Mouse (Mus musculus) embryo, embryonic 9.5 days (tissue): Measurements from ENCODE around the gene Pcnx4.
A peak's percentile ranks its signal among the peaks of the same experiment; 100 is the strongest.

Experiments used
- DNase-seq: peaks from one replicate; pipeline ENCODE4 v3.0.0-alpha.2; 2017; ENCODE audit errors: extremely low spot score

Gene Pcnx4

DNA sequence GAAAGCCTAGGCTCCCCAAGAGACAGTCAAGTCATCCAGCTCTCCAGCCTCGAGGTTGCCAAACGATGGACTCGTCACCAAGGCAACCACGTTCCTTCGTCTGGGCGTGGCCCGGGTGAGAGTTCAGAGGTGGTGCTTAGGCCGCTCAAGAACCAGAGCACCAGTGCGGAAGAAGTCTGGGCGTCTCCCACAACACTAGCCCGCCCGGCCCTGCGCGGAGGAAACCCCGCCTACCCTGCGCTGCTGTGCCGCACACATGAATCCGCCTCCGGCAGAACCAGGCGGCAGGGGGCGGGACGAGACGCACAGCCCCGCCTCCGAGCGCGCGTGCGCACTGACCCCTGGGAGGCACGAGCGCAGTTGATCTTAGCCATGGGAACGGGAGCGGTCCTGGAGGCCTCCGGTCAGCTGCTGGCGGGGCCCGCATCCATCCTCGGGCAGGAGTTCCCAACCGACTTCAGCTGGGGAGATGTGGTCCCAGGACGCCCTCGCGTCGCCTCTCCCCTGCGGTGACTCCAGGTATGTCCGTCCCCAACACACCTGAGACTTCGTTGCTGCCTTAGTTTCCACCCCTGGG is at the start of gene Pcnx4:
Gene Pcnx4, plus strand, starts transcription at position 363 of the 577 bp plus-strand sequence.
- peak; percentile 99 for DNase-seq

DNA sequence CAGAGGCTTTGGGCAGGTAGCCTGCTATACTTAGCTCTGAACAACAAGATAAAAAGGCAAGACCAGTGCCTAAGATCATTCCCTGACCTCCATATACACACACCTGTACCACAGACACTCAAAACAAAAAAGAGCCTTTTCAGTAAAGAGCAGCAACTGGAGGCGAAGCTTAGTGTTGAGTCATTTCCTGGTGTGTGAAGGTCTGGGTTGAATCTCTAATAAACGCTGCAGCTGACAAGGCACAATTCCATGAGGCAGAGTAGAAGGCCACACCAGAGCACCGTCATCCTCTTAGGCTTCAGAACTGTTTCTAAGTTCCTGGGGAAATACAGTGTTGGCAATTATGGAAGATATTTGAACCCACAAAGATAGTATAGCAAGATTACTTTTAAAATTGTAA is 48.7 kb upstream of the Pcnx4 start:
- DNase-seq = no peak

DNA sequence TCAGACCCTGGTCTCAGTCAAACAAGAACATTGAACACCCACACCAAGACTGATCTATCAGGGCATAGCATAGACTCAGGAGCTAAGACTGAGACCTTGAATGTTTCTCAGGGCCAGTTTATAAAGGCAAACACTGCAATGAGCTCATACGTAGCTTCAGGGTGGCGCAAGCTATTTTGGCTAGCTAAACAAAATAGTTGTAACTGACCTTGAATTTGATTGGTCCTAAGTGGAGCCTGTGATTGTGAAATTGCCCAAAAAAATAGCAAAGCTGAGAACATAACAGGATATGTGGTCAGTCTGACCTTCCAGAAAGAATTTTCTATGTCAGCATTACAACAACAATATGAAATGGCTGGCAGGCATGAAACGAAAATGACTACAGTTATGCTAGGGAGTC is 46.2 kb upstream of the Pcnx4 start:
- DNase-seq = no peak

DNA sequence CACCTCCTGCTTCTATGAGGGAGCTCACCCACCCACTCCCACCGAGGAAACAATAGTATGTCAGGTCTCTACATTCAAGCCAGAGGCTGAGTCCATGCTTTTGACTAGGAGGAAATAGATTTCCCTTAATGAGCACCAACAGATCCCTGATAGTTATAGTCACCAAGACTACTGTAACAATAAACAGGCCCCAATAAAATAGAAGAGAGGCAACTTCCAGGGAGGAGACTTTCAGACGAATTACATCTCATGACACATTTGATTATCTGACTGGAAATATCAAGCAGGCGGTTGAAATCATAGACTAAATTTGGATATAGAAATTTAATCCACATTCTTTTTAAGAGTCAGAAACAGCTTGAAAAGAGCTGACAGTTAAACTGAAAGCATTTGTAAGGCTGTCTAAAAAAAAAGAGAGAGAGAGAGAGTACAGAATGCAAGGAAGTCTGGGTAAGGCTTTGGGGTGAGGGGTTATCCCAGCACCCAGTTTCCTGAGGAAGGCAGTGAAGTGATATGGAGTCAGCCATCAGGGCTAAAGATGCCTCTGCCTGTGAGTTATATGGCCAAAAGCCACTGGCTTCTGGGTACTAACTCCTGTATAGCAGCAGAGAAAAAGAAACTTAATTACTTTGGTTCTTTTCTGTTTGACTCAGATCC is 45.0 kb upstream of the Pcnx4 start:
- no peak for DNase-seq

DNA sequence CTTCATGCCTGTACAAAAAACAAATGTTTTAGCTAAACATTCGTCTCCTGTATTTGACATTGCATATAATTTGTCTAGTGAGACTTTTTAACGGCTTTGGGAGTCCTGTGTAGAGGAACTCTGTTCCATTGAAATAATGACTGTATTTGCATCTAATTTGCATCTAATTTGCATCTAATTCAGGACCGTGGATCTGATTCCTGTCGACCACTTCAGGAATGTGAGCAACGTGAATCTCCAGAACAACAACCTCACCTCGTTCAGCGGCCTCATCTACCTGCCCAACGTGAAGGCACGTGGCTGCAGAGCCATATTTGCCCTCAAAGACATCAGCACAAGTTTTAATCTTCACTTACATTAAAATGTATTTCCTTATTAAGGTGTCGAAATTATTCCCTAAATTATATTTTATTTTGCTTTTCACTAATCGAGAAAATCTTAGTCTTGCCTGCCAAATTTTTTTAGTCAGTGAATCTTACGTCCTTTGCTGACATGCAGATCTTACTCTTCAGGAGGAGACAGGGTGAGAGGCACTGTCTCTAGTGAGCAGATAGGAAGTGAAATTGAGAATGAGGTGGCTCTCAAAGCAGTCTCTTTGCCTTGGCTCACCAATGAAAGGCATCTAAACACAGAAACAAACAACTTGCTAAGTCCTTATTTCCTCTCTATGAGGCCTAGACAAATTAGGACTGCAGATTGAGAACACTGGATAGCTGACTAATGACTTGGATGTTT is 39.1 kb upstream of the Pcnx4 start:
- no peak for DNase-seq

DNA sequence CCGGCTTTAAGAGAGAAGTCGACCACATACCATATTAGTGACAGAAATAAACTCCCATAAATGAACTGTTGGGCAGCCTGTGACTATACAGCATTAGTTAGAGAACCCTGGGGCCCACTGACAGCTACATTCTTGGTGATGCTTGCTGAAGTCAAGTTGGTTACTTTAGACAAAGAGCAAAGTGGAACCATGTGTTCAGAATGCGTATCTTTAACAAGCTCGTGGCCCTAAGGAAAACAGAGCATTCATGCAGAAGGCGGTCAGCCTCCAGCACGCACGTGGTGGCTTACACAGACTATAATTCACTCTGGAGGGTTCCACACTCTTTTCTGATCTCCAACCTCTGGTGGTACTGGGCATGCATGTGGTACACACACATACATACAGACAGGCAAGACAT is 26.6 kb upstream of the Pcnx4 start:
- DNase-seq = no peak

DNA sequence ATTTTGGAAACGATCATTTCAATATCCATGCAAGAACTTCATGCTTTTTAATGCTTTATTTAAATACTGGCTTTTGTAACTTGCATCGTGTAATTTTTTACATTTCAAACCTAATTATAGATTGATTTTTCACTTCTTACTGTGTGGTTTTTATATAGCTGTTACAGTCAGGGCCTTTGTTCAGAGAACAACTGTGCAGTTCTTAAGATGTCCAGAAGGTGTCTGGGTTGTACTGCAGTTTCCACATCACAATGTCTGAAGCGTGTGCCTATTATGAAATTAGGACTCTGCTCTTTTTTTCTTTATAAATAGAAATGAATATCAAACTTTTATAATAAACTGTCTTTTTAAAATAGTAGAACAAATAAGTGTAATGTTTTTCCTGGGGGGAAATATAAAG is 20.7 kb upstream of the Pcnx4 start:
- DNase-seq = no peak

DNA sequence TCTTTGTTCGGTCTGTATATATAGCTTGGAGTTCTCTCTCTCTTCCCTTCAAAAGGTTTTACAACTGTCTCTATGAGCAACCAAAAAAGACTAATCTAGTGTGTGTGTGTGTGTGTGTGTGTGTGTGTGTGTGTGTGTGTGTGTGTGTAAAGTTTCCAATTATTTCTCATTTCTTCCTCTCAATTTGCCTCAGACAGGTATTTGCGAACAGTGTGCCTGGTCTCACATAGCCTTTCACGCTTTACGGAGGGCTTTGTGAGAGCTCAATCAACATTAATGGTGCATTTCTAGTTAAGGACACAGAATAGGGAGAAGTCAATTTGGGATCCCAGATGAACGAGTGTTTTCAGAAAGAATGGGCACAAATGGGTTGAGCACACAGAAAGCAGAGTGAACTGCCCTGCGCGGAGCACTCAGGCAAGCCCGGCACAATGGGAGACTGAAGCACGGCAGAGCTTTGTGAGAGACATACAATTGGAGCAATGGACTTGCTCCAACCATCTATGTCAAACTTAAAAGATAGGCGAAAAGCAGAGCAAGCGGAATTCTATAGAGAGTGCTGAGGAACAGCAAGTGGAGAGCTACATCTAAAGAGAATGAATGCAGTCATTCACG is 18.0 kb upstream of the Pcnx4 start:
- peak; percentile 12 for DNase-seq

DNA sequence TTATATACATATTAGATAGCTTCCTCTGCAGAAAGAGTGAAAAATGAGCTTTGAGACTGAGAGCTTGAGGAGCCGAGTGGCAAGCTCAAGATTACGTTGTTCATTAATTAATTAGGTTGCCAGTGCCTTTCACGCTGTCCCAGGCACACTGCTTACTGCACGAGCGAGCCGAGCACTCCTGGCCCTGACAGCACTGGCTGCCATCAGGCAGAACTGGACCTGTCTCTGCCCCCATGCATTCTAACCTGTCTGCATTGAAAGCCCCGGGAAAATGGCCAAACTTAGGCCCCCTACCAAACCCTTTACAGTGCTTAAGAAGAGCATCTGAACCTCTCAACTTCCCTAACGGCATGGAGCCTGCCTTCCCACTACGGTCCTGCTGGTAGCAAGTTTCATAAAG is 16.8 kb upstream of the Pcnx4 start:
- DNase-seq = no peak

DNA sequence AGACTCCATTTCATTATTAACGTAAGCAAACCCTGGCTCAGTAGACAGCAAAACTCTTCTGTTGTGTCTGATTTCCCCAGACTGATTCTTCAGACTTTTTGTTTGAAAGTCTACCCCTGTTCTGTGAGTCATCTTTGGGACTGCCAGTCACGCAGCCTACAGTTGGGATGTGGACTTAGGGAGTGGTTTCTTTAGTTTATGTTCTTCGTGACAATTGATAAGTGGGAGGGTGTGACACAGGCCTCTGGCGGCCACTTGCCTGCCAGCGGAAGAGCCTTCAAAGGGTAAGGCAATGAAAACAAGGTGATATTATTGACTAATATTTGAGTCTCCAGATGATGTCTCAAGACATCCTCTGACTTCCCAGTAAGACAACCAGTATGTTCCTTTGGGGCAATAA is 16.3 kb upstream of the Pcnx4 start:
- DNase-seq = no peak

DNA sequence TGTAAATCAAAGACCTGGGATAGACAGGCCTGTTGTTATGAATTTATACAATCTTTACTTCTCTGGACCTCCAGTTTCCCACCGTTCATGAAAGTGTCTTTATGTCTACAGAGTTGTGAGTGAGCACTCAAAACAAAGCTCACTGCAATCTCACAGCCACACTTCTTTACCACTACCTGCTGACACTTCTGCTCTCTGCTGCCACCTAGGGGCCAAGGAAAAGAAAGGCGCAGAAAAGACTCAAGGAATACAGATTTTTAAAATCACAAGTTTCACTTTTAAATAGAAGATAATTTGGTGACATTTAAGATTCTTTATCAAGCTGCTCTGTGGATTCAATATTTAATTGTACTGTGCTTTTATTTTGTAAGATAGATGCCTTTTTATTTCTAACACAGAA is 15.5 kb upstream of the Pcnx4 start:
- DNase-seq = peak; percentile 51

DNA sequence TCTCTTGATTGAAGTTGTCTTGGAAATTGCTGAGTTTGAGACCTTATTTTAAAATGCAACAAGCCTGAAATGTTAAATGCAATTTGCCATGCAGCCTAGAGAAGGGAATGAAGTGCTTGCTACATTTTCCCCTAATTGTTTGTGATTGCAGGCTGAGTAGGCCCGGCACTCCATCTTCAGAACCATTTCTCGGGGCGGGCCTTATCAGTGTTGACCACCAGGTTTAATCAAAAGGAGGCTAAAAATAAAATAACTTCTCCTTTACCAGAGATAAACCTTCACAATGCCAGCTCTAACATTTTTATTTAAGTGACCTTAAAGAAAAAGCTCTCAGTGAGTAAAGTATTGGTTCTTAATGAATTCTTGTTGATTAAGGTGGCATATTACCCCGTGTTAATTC is 10.6 kb upstream of the Pcnx4 start:
- DNase-seq = no peak

DNA sequence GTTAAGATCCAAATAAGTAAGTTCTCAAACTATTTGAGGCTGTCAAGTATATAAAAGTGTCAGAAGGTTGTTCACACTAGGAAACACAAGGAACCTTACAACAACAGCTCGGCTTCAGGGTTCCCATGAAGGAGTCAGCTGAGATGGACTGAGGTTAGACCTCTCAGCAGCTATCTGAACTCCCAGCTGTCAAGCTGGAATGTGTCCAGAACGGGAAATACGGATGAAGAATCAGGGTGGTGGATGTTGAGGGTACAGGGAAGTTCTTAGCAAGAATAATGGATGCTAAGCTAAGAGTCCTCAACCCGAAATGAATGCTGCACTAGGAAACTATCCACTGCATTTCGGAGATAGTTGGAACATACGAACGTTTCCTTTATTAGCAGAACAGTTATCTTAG is 3.9 kb upstream of the Pcnx4 start:
- DNase-seq = no peak

DNA sequence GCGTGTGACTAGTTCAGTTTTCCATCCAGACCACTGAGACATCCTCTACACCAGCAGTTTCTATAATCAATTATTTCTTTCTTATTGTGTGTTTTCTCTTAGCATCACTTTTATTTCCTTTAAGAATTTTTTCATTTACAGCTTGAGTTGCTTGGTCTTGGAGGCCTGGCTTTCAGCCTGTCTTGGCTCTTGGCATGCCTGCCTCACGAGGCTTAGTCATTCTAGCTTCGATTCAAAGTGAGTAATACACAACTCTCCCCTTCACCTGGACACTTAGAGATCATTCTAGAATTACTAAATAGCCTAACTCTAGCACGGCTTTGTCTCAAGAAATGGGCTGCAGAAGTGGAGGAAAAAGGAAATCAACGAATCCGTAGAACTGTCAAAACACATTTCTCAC is 2.2 kb upstream of the Pcnx4 start:
- DNase-seq = no peak

DNA sequence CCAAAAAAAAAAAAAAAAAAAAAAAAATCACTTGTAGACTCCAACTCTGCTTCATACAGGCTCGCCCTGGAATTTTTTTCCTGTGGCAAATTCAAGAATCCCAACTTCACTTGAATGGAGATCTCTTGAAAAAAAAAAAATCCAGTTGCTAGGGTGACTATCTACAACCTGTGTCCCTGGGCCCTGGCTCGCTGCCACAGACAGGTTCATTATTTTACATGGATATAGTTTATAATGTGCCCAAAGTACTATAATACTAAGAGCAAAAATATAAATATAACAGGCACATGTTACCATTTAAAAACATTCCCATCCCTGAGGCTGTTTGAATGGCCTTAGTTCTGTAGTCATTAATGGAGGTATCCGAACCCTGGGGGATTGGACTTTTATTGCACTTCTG is 584 bp upstream of the Pcnx4 start:
- no peak for DNase-seq

DNA sequence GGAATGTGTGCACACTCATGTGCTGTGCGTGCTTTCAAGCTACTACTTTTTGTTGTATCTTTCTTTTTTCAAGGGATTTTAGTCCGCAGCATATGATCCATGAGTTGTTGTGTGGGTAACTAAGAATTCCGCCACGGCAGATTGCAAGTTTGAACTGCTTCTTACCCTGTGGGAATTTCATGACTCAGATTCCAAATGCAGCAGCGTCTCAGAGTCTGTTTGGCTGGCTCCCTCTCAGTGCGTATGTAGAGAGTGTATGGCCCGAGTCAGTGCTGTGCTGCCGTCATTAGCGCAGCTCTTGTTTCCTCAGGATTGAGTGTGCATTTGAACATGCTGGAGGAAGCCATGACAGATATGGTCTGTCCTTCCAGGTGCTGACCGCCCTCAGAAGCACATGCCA is 2.4 kb downstream of the Pcnx4 start:
- DNase-seq = no peak

DNA sequence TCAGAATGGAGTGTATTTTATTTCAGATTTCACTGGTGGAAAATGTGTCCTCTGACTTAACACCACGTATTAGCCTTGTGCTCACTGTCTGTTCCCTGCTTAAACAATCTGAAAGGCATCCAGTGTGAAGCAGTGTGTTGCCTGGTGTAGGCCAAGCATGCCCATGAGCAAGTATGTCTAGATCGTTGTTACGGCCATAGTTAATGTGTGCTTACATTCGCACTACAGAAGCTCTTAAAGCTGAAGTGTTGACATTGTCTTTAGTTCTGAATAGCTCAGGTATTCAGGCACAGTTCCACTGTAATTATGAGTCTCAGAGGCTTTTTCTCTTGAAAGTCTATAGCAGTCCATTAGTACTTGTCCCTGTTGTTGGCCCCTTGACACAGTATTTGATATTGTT is 18.2 kb downstream of the Pcnx4 start:
- no peak for DNase-seq

DNA sequence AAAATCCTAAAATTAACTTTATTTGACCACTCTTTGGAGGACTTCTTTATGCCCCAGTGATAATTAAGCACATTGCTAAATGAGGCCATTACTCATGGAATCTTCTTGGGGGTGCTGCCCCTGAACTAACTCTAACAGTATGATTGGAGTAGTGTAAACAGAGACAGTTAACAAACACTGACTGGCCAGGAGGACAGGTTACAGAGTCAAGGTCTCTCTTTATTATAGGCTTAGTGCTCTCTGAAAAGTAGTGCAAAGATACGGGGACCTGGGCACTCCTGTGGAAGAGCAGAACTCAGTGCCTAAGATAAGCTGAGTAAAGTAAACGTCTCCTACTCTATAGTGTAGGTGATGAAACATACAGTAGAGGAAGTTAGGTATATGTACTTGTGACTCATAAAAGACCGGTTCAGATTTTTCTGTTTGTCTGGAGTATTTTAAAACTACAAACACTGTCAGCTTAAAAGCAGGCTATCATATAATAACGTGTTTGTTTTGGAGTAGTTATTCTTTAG is 28.2 kb downstream of the Pcnx4 start:
- no peak for DNase-seq

DNA sequence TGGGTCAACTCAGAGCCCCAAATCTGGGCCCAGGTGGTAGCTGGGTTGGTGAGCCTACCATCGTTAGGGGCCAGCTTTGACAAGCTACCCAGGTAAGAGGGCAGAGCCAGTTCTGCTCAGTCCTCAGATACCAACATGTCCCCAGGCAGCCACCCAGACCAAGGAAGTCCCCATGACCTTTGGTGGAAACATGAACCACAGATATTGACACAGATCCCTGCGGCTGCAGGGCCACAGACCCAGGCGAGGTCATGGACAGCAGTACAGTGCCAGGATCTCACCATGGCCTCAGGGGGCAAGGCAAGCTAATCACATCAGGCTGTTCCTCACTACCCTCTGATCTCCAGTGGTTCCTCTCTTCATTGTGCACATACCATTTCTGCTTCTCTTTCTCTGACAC is 45.8 kb downstream of the Pcnx4 start:
- DNase-seq = no peak

DNA sequence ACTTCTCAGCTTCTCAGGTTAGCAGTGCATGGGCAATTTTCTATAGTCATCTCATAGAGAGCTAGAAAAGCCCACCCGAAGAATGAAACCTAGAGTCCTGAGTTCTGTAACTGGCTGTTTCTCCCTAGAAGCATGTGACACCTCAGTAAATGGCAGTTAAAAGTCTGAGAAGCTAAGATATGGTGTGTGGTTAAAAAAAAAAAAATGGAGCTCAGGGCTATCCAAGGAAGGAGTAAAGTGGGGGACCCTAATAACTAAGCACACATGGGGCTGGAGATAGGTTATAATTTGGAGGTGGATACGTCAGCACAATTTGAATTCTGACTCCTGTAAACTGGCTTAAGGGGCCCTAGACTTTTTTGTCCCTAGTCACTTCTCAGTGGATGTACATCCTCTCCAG is 46.9 kb downstream of the Pcnx4 start:
- DNase-seq = no peak

DNA sequence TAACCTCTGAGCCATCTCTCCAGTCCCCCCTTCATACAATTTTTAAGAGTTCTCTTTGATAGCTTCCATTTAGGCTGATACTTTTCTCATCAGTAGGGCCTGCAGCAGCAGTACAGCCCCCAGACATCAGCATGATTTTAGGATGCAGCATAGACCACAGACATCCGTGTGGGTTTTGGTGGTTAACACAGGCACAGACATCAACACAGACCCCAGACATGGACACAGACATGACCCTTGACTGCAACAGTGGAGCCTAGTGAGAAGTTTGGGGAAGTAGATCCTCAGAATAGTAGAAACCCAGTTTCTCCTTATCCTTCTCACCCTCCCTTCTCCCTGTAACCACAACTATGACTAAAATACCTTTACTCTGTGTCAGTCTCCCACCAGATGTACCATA is 49.2 kb downstream of the Pcnx4 start:
- no peak for DNase-seq

DNA sequence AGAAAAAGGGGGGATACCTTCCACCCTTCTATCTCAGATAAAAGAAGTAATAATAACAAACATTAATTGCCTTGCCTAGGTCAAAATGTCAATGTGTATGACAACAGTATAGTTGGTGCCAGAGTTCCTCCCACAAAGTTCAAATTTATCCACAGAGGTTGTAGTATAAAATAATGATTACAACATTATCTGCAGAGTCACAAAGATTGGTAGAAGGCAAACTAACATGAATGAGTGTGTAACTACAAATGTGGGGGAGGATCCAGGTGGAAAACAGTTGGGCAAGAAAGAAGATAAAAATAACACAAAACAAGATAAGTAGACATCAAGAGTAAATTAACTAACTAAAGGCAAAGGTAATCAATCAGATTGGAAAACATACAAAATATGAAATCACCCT is 56.8 kb downstream of the Pcnx4 start:
- DNase-seq = no peak

DNA sequence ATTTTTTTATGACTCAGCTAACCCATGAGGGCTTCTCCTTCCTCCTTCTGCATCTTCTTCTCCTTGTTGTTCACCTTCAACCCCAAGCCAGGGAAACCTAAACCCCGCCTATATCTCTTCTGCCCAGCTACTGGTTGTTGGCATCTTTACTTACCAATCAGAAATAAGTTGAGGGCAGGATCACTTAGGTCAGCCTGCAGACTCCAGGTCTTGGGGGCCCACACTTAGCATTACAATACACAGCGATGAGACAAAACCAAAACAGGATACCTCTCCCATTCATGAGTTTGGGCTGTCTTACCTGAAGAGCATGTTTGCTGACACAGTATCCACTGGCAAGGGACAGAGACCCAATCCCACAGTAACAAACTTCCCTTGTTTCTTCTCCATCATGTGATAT is 57.8 kb downstream of the Pcnx4 start:
- DNase-seq = no peak
